Mouse (Mus musculus): ENCODE results near the gene Rab44. TPM values are rescaled to one million over a fixed set of nuclear protein-coding genes. Genes with fewer than 3 reads are reported as not detected.

Gene Rab44
- polyA plus RNA-seq, 1 experiment, result not detected

DNA sequence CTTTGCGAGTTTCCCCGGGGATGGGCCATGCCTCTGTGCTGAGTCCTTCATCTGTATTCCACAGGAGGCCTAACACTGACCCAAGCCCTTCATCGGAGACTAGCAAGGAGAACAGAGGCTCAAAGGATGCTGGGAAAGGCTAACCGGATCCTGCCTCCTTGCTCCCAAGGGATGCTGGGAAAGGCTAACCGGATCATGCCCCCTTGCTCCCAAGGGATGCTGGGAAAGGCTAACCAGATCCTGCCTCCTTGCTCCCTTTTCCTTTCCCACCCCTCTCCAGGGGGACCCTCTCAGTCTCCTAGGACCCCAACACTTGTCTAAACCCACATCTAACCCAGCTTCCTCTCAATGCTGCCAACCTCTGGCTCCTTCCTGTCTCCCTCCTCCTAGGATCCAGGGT is 45.4 kb downstream of the Rab44 start:
- no peak for TF ChIP-seq CTCF (IDR thresholded peaks at IDR 0.05; ENCODE audit: borderline replicate concordance, insufficient read depth, low read length)
- TF ChIP-seq POLR2A (IDR thresholded peaks at IDR 0.05; ENCODE audit: low read depth, low read length), result no peak
- no peak overlapping the region for H3K27ac ChIP-seq (ENCODE audit: insufficient read depth, low read length)
- no peak overlapping the region for H3K4me3 ChIP-seq (ENCODE audit: insufficient read depth, low read length)
- H3K4me1 ChIP-seq (ENCODE audit: control insufficient read depth, insufficient read depth, low read length), result no peaks in the 10 kb centered on the region

GRCm38 (mm10) chr17:29159743-29160455 is 46.0 kb downstream of the Rab44 start:
- no peak for TF ChIP-seq CTCF (IDR thresholded peaks at IDR 0.05; ENCODE audit: borderline replicate concordance, insufficient read depth, low read length)
- TF ChIP-seq POLR2A (IDR thresholded peaks at IDR 0.05; ENCODE audit: low read depth, low read length), result no peak
- Histone ChIP-seq H3K4me3 (ENCODE audit: insufficient read depth, low read length) (no peak overlapping the region), H3K27ac (ENCODE audit: insufficient read depth, low read length) (no peak overlapping the region), H3K4me1 (ENCODE audit: control insufficient read depth, insufficient read depth, low read length) (no peaks in the 10 kb centered on the region)

DNA sequence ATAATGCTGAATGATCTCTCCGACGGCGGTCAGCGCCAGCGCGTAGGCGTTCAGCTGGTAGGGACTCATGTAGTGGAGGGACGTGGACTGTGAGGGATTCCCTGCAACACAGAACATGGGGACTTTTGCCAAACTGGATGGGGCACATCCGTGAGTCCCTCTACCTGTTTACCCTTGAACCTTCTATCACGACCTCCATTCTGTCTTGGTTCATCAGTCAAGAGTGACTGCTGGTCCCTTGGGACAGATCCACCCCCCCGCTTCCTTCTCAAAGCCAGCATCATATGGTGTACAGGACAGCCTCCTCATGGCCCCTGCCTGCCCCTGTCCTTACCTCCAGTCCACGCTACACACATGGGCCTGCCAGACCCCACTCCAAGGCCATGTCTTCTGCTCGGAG is 48.4 kb downstream of the Rab44 start:
- H3K27ac ChIP-seq (ENCODE audit: insufficient read depth, low read length), result no peak overlapping the region
- no peak for TF ChIP-seq CTCF (IDR thresholded peaks at IDR 0.05; ENCODE audit: borderline replicate concordance, insufficient read depth, low read length)
- no peak for TF ChIP-seq POLR2A (IDR thresholded peaks at IDR 0.05; ENCODE audit: low read depth, low read length)
- no peak overlapping the region for H3K4me3 ChIP-seq (ENCODE audit: insufficient read depth, low read length)
- no peaks in the 10 kb centered on the region for H3K4me1 ChIP-seq (ENCODE audit: control insufficient read depth, insufficient read depth, low read length)

DNA sequence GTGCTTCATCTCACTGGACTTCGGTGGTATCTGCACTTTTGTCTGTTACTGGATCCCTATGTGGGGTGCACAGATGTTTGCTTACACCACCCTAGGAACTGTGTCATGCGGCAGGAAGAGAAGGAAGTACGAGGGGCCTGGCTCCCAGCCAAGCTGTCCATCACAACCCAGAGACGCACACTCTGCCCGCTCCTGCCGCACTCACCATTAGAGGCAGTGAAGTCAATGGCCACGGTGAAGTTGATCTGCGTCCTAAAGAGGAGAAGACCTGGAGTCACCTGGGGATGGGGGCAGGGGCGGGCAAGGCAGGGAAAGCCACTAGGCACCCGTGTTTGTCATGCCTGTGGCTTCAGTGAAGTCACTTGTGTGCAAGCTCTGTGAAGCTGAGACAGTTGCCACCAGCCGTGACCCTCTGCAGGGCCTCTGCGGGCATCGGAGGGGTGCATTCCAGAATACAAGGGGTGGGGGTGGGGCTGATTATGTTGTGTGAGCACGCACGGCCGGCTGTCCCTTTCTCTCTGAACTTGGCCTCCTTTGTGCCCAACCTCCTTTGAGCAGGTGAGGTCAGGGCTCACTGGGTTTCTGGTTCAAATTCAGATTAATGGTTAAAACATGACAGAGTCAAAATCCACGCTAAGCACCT is 50.6 kb downstream of the Rab44 start:
- H3K4me1 ChIP-seq (ENCODE audit: control insufficient read depth, insufficient read depth, low read length), result no peaks in the 10 kb centered on the region
- TF ChIP-seq POLR2A (IDR thresholded peaks at IDR 0.05; ENCODE audit: low read depth, low read length) (no peak), CTCF (IDR thresholded peaks at IDR 0.05; ENCODE audit: borderline replicate concordance, insufficient read depth, low read length) (no peak)
- no peak overlapping the region for H3K27ac ChIP-seq (ENCODE audit: insufficient read depth, low read length)
- H3K4me3 ChIP-seq (ENCODE audit: insufficient read depth, low read length), result no peak overlapping the region

DNA sequence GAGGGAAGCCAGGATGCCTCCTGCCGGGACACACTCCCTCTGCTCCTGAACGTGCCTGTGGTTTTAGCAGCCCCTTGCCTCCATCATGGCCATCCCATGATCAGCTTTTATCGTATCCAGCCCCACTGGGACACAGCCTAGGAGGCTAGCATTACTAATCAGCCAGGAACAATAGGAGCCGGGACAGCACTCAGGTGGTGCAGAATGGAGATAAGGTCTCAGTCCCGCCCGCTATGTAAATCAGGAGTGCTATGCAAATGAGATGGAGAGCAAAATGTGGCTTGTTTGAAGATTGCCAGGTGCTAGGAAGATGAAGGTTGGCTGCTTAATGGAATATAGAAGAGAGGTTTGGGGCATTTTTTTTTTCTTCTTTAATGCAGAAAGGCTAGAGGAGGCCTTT is 51.5 kb downstream of the Rab44 start:
- TF ChIP-seq CTCF (IDR thresholded peaks at IDR 0.05; ENCODE audit: borderline replicate concordance, insufficient read depth, low read length) (no peak), POLR2A (IDR thresholded peaks at IDR 0.05; ENCODE audit: low read depth, low read length) (no peak)
- Histone ChIP-seq H3K27ac (ENCODE audit: insufficient read depth, low read length) (no peak overlapping the region), H3K4me1 (ENCODE audit: control insufficient read depth, insufficient read depth, low read length) (no peaks in the 10 kb centered on the region), H3K4me3 (ENCODE audit: insufficient read depth, low read length) (no peak overlapping the region)

- TF ChIP-seq POLR2A (IDR thresholded peaks at IDR 0.05; ENCODE audit: low read depth, low read length) (no peak), CTCF (IDR thresholded peaks at IDR 0.05; ENCODE audit: borderline replicate concordance, insufficient read depth, low read length) (no peak)
- no peak overlapping the region for H3K4me3 ChIP-seq (ENCODE audit: insufficient read depth, low read length)
- H3K27ac ChIP-seq (ENCODE audit: insufficient read depth, low read length), result no peak overlapping the region
- H3K4me1 ChIP-seq (ENCODE audit: control insufficient read depth, insufficient read depth, low read length), result no peaks in the 10 kb centered on the region
Measured at GRCm38 (mm10) chr17:29165967-29166578, 52.1 kb downstream of the Rab44 start.

DNA sequence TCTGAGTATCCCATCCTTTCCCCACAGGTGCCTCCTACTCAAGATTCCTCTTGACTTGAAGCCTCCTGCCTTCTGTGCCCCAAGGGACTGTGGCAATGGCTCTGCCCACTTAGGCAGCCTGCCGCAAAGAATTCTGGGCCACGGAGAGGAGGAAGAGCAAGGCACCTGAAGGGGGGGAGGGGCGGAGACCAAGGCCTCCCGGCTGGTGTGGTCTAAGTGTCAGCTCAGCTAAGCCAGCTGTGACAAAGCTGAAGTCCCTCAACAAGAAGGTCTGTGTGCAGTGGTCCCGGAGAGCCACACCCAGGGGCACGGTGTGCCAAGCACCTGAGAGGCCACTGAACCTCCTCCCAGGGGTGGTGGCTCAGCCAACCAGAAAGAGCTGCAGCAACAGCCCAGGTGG is 53.4 kb downstream of the Rab44 start:
- Histone ChIP-seq H3K4me3 (ENCODE audit: insufficient read depth, low read length) (no peak overlapping the region), H3K4me1 (ENCODE audit: control insufficient read depth, insufficient read depth, low read length) (no peaks in the 10 kb centered on the region), H3K27ac (ENCODE audit: insufficient read depth, low read length) (no peak overlapping the region)
- TF ChIP-seq POLR2A (IDR thresholded peaks at IDR 0.05; ENCODE audit: low read depth, low read length) (no peak), CTCF (IDR thresholded peaks at IDR 0.05; ENCODE audit: borderline replicate concordance, insufficient read depth, low read length) (no peak)

DNA sequence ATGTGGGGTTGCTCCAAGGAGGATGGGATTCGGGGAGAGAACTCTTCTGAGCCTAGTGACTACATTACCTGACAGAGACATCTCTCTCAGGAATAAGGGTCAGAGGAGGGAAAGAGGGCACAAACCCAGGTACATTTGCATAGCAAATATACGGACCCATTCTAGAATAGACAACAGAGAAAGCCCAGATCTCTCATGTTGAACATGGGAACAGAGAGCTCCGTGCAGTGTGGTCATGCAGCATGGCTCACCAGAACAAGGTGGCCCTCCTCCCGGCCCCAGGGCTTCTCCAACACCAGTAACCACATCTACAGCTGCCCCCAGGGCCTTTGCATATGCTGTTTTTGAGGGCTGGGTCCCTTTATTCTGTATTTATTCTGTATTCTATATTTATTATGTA is 54.5 kb downstream of the Rab44 start:
- H3K4me3 ChIP-seq (ENCODE audit: insufficient read depth, low read length), result no peak overlapping the region
- TF ChIP-seq POLR2A (IDR thresholded peaks at IDR 0.05; ENCODE audit: low read depth, low read length), result no peak
- TF ChIP-seq CTCF (IDR thresholded peaks at IDR 0.05; ENCODE audit: borderline replicate concordance, insufficient read depth, low read length), result no peak
- H3K4me1 ChIP-seq (ENCODE audit: control insufficient read depth, insufficient read depth, low read length), result no peaks in the 10 kb centered on the region
- H3K27ac ChIP-seq (ENCODE audit: insufficient read depth, low read length), result no peak overlapping the region

DNA sequence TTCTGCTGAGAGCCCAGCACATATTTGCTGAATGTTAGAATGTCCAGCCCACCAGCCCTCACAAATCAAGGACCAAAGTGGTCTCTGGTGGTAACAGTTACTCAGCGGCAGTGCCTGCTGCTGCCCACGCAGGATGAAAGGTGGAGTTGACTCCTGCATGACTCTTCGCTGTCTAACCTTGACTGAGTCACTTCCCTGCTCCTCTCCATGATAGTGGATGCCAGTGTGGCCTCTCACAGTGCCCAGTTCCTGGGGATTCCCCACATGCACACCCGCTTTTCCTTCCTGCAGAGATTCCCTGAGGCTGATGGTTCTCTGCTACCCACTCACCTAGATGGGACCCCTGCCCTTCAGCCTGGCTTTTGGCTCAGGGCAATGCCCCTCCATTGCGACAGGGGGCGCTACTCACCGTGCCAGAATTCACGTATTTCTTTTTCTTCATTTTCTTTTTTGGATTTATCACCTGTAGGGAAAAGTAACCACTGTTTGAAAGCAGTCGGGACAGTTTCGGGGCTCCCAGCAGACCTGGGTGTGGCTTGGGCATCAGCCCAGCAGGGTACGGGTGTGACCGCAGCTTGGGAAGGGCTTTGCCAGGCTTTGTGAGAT is 55.2 kb downstream of the Rab44 start:
- Histone ChIP-seq H3K4me3 (ENCODE audit: insufficient read depth, low read length) (no peak overlapping the region), H3K4me1 (ENCODE audit: control insufficient read depth, insufficient read depth, low read length) (no peaks in the 10 kb centered on the region), H3K27ac (ENCODE audit: insufficient read depth, low read length) (no peak overlapping the region)
- no peak for TF ChIP-seq POLR2A (IDR thresholded peaks at IDR 0.05; ENCODE audit: low read depth, low read length)
- TF ChIP-seq CTCF (IDR thresholded peaks at IDR 0.05; ENCODE audit: borderline replicate concordance, insufficient read depth, low read length), result peak; percentile 40; the same call in 1 of the 2 replicates
